Mouse (Mus musculus): ENCODE measurements at regions not wholly inside any gene's neighbourhood (a gene's known extent, or its start where the extent isn't known, plus 50 kb on each side); places are given as distances from the start of the nearest gene placed in this dataset.

DNA sequence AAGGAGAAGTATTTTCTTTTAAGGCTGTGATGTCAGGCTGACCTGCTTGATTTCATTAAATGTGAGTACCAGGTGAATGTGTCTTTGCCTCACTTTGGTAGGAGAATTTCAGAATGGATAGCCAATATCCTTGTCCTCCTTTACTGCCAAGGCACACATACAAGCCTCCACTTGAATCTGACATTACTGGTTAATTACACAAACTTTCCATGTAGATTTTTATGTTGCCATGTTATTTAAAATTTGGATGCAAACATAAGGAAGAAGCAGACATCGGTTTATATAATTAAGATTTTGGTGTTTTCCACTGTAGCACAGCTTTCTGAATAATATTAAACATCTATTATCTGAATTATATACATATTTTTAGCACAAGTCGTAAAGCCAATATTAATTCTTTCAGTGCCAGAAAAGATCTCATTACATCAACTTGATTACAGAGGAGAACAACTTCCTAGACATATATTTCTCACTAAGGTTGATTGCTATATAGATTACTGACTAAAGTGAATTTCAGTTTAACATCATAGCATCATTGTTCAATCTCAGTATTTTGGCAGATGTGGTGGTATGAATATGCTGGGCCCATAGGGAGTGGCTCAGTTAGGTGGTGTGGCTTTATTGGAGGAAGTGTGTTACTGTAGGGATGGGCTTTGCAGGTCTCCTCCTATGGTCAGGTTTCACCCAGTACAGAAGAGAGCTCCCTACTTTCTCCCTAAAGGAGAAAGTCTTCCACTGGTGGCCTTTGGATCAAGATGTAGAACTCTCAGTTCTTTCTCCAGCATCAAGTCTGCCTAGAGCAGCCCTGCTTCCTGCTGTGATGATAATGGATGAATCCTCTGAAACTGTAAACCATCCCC, 53.9 kb upstream of the Lin7a start:
- Histone ChIP-seq H3K36me3 (ENCODE audit: insufficient read depth, low read length) (no peaks in the 10 kb centered on the region), H3K4me3 (ENCODE audit: low read length) (no peak overlapping the region), H3K27me3 (ENCODE audit: insufficient read depth, low read length) (no peaks in the 10 kb centered on the region), H3K9me3 (ENCODE audit: low read length) (no peaks in the 10 kb centered on the region), H3K4me2 (replicated peaks; ENCODE audit: low read depth, low read length) (no peak overlapping the region), H3K9ac (replicated peaks; ENCODE audit: low read length) (no peak overlapping the region), H3K4me1 (ENCODE audit: insufficient read depth, low read length) (no peaks in the 10 kb centered on the region), H3K27ac (ENCODE audit: low read length) (no peak overlapping the region)
- ATAC-seq (ENCODE audit: low FRiP score, low TSS enrichment) = no peak
- 92% methylated on average over 2 of the region's 2 CpGs for WGBS

DNA sequence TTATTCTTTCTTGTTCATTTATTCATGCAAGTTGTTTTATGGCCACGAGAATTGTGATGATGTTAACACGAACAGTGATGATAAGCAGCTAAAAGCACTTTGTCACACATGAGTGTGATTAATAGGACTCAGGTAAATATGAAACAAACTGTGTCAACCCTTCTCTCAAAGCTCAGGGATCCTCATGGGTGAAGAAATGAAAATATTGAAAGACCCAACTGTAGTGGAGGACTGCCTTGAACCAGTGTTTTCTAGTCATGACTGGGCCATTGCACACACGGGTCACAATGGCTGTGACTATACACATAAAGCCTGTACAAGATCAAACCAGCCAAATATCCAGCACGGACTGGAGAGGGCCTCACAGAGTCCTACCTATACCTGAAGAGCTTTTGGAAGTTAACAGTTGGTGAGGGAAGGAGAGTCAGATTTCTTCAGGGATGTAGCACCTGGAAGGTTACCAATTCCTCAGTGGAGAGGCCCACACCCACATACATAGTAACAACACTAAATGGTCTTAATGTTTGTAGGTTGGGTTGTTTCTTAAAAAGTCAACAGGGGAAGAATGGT, 52.5 kb upstream of the Lin7a start:
- no peak for ATAC-seq (ENCODE audit: low FRiP score, low TSS enrichment)
- no peaks in the 10 kb centered on the region for H3K36me3 ChIP-seq (ENCODE audit: insufficient read depth, low read length)
- WGBS = 82% methylated on average over 4 of the region's 4 CpGs
- H3K4me1 ChIP-seq (ENCODE audit: insufficient read depth, low read length) = no peaks in the 10 kb centered on the region
- no peak overlapping the region for H3K4me3 ChIP-seq (ENCODE audit: low read length)
- no peaks in the 10 kb centered on the region for H3K27me3 ChIP-seq (ENCODE audit: insufficient read depth, low read length)
- H3K9ac ChIP-seq (replicated peaks; ENCODE audit: low read length) = no peak overlapping the region
- H3K4me2 ChIP-seq (replicated peaks; ENCODE audit: low read depth, low read length) = no peak overlapping the region
- H3K27ac ChIP-seq (ENCODE audit: low read length) = no peak overlapping the region
- no peaks in the 10 kb centered on the region for H3K9me3 ChIP-seq (ENCODE audit: low read length)

DNA sequence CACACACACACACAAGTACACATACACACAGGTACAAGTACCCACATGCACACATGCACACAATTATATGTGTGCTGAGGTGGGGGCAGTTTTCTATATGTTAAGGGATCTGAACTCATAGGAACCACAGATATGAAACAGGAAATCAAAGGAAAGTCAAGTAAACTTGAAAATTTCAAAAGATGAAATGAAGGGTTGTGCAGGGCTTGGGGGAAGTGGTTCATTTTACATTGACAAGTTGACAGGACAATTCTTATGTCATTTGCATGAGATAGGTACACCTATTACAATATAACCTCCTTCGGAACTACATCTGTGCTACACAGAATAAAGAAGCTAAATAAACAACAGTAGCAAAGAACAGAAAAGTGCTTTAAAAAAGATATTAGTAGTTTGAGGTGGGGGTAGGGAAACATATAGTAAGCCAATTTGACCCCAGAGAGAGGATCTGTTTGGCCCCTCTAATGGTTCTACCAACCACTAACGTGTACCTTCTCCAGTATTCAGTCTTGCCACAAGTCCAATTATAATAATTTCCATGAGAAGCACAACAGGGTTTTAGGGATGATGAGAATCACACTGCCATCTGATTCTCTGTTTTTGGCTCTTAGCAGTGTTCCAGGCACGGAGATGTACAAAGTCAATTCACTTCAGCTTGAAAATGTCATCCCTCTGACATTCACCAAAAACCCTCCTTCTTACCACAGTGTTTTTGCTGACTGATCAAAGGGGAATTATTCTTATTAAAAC, 51.7 kb upstream of the Lin7a start:
- no peak overlapping the region for H3K9ac ChIP-seq (replicated peaks; ENCODE audit: low read length)
- no peaks in the 10 kb centered on the region for H3K4me1 ChIP-seq (ENCODE audit: insufficient read depth, low read length)
- no peak overlapping the region for H3K4me2 ChIP-seq (replicated peaks; ENCODE audit: low read depth, low read length)
- no peak overlapping the region for H3K27ac ChIP-seq (ENCODE audit: low read length)
- H3K27me3 ChIP-seq (ENCODE audit: insufficient read depth, low read length) = no peaks in the 10 kb centered on the region
- no peaks in the 10 kb centered on the region for H3K36me3 ChIP-seq (ENCODE audit: insufficient read depth, low read length)
- no peaks in the 10 kb centered on the region for H3K9me3 ChIP-seq (ENCODE audit: low read length)
- 91% methylated on average over 3 of the region's 3 CpGs for WGBS
- no peak for ATAC-seq (ENCODE audit: low FRiP score, low TSS enrichment)
- H3K4me3 ChIP-seq (ENCODE audit: low read length) = no peak overlapping the region

DNA sequence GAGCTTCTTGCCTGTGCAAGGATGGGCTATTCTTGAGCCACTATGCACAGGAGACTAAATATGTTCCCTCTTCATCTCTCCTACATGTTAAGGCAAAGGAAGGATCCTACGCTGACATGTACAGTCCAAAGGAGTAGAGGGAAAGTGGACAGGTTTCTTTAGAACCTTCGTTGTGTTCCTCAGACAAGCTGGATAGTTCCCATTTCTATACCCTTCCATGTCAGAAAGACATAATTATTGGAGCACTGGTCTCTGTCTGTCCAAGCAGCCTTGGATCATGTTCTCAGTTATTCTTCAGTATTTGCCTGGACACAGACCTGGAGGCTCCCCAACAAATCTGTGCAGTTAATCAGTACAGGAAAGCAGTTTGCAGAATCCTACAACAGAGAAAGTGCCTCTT, 51.0 kb upstream of the Lin7a start:
- Histone ChIP-seq H3K27ac (ENCODE audit: low read length) (no peak overlapping the region), H3K9me3 (ENCODE audit: low read length) (no peaks in the 10 kb centered on the region), H3K4me2 (replicated peaks; ENCODE audit: low read depth, low read length) (no peak overlapping the region), H3K27me3 (ENCODE audit: insufficient read depth, low read length) (no peaks in the 10 kb centered on the region), H3K36me3 (ENCODE audit: insufficient read depth, low read length) (no peaks in the 10 kb centered on the region), H3K4me1 (ENCODE audit: insufficient read depth, low read length) (no peaks in the 10 kb centered on the region), H3K4me3 (ENCODE audit: low read length) (no peak overlapping the region), H3K9ac (replicated peaks; ENCODE audit: low read length) (no peak overlapping the region)
- ATAC-seq (ENCODE audit: low FRiP score, low TSS enrichment) = no peak
- 87% methylated on average over 2 of the region's 2 CpGs for WGBS

DNA sequence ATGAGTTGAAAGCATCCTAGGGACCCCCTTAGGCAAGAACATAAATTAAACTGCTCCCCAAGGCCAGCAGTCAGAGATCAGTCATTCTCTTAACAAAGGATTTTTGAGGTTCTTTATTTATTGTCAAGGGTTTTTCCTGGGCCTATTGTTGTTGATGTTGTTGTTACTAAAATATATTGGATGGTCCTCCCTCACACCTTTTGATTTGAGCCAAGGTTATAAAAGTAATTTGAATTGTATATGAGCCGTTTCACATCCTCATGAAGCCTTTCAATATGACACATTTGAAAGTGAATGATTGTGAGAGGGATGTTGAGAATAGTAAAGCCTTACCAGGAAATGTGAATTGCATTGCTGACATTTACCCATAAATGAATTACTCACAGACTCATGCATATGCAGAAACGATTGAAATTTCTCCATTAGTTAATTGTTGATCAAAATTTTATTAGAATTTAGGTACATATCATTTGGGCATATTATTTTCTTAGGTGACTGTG, 50.3 kb upstream of the Lin7a start:
- whole genome bisulfite sequencing = 57% methylated on average over 2 of the region's 2 CpGs
- Histone ChIP-seq H3K9ac (replicated peaks; ENCODE audit: low read length) (no peak overlapping the region), H3K4me3 (ENCODE audit: low read length) (no peak overlapping the region), H3K4me2 (replicated peaks; ENCODE audit: low read depth, low read length) (no peak overlapping the region), H3K27ac (ENCODE audit: low read length) (no peak overlapping the region), H3K36me3 (ENCODE audit: insufficient read depth, low read length) (no peaks in the 10 kb centered on the region), H3K9me3 (ENCODE audit: low read length) (no peaks in the 10 kb centered on the region), H3K27me3 (ENCODE audit: insufficient read depth, low read length) (no peaks in the 10 kb centered on the region), H3K4me1 (ENCODE audit: insufficient read depth, low read length) (no peaks in the 10 kb centered on the region)
- no peak for ATAC-seq (ENCODE audit: low FRiP score, low TSS enrichment)
